Mouse (Mus musculus): ENCODE results near the gene Cyba.

Cyba gene

DNA sequence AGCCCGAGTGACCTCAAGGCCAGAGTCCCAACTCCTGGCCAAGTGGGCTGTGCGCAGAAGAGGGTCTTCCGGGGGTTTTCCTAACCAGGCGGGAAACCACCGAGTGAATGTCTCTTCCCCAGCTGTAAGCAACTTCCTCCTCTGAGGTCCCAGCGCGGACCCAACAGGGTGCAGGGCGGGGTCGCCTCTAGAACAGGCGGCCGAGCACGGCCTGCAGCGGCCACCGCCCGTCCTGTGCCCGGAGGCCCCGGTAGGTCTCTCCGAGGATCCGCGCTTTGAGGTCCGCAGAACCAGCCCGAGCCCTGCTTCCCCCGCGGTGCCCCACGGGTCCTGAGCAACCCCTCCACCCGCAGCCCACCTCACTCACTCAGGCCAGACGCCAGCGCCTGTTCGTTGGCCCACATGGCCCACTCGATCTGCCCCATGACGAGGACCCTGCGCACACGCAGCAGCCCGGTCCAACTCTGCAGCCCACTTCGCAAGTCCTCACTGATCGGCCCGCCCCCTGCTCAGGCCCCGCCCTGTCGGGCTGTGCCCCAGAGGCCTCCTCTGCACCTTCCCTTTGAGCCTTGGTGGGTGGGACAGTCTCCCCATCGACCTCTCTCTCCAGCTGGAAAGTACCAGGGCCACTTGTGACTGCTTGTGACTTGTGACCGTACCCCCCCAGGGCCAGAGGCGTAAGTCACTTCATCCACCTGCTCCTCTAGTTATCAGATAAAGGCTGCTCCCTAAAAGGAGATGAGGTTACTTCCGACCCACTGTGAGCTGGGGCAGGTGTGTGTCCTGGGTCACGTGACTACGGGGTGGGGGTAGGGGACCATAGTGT, at the start of gene Cyba:
Gene Cyba (minus strand): TSS at position 488 of the 826 bp plus-strand sequence.
- DNase-seq (ENCODE audit: low read depth in 2 of 2, low spot score in 2 of 2), result peak; percentile 64 to 74

DNA sequence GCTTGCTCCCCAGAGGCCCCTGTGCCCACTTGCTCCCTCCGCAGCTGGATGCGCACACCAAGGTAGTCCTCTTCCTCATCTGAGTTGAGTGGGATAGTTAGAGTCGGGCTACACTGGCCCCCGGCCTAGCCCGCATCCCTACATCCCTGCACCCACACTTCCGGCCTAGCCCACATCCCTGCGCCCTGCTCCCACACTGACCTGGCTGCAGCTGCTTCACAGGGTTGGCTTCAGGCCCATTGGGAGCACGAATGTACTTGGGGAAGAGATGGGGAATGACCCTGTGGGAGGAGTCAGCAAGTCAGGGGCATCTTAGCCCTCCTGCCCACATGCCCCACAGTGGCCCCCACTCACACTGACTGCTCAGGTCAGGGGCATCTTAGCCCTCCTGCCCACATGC, 49.7 kb upstream of the Cyba start:
- DNase-seq (ENCODE audit: low read depth in 2 of 2, low spot score in 2 of 2), result no peak

DNA sequence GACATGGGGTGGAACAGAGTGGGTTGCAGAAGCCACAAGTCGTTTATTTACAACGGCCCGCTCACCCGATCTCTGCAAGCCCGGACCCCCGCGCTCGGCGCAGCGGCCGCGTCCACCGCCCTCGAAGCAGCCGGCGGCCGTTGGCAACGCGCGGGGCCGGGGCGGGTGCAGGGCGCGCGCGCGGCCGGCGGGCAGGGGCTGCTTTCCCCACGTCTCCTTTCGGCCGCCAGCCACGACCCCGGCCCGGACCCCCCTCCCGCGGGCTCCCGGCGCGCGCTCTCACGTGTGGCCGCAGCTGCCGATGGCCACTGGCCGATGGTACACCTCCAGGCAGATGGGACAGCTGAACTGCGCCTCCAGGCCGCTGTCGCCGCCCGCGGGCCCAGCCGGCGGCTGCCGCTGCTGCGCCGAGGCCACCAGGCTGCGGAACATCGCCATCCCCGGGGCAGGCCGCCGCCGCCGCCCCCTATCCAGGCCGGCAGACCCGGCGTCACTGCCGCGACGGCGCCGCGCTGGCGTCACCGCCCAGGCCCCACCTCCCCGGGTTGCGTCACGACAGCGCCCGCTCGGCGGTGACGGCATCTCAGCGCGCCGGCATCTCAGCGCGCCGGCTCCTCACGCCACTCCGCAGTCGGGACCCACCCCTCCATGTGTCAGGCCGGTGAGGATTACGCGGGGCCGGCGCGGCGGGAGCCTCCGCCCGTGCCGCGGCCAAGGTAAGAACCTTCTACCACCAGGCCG, 43.0 kb upstream of the Cyba start, which contains the start of the genes Rnf166 and Ctu2:
Gene Rnf166 (minus strand): TSS at position 485 of the 741 bp plus-strand sequence.
Gene Ctu2 (plus strand): TSS at position 564 of the 741 bp plus-strand sequence.
- peak; percentile 91 to 94 for DNase-seq (ENCODE audit: low read depth in 2 of 2, low spot score in 2 of 2)

DNA sequence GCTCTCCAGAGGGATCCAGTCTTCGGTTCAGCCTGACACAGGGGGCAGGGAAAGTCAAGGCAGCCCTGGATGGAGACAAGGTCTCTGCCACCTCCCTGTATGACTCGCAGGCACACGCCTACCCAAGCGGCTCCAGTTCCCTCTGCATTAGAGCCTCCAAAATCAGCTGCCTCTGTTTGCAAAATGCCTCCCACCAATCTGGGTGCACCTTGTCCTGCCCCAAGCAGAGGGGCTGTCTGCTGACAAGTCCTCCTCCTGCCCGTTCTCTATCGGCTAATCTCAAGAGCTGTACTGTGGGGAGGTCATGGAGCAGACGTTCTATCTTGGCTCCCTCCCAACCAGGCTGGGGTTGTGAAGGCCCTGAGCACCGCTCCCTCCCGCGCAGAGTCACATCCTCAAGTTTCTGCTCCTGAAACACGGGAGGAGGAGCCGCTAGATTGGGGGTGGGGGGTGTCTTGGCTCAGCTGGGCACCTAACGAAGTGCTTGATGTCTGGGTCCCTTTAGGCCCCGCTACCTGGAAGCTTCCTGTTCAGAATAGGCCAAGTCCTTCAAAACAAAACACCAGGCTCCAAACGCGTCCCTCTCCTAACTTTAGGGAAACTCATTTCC, 42.3 kb upstream of the Cyba start:
- DNase-seq (ENCODE audit: low read depth in 2 of 2, low spot score in 2 of 2), result peak in 1 of 2 experiments; percentile 24

DNA sequence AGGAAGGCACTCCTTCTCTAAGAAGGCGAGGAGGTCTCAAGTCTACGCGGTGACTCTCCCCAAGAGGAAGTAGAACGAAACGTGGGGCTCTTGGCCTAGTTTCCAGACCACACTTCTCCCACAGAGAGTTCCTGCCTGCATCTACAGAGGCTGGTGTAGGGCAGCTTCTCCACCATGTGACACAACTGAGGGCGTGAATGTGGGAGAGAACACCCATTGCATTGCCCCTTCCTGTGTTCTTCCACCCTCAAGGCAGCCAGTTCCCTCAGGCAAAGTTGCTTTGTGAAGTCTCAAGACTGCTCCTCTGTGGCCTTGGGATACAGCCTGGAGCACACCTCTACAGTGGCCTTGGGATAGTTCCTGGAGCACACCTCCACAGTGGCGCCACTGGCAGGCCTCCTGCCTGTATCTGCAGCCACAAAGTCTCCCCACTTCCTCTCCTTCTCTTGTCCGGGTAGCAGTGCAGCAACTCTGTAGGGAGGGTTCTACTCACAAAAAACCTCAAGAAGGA, 41.2 kb upstream of the Cyba start:
- peak; percentile 32 to 56 for DNase-seq (ENCODE audit: low read depth in 2 of 2, low spot score in 2 of 2)

DNA sequence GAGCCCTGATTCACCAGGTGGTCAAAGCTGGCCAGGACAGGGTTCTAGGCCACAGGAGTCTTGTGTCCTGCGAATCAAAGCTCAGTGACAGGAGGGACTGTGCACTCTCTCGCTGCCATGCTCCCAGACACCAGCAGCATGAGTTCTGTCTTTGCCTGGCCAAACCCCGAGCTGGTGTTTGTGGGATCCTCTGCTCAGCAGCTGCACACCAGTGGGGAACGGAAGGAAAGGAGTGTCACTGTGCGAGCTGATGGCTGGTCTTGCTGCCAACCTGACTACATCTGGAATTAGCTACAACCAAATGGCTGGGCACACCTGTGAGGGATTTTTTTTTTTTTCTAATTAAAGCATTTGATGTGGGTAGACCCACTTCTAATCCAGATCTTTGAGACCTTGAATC, 38.0 kb upstream of the Cyba start:
- peak in 1 of 2 experiments; percentile 15 for DNase-seq (ENCODE audit: low read depth in 2 of 2, low spot score in 2 of 2)

DNA sequence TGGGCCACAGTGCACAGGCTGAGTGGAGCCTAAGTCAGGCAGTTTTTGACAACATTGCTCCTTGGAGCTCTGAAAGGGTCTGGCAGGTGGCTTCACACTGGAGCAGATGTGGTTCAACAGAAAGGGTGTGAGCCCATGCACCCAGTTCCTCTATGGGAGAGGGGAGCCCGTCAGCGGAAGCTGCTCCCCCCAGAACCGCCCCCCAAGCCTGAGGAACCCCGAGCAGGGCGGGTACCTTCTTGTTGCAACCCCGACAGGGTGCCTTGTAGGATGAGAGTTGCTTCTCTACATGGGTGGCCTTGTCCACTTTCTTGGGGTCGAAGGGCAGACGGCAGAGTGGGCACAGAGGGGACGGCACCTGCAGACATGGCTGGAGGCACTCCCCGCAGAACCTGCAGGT, 37.2 kb upstream of the Cyba start:
- peak; percentile 20 to 41 for DNase-seq (ENCODE audit: low read depth in 2 of 2, low spot score in 2 of 2)

DNA sequence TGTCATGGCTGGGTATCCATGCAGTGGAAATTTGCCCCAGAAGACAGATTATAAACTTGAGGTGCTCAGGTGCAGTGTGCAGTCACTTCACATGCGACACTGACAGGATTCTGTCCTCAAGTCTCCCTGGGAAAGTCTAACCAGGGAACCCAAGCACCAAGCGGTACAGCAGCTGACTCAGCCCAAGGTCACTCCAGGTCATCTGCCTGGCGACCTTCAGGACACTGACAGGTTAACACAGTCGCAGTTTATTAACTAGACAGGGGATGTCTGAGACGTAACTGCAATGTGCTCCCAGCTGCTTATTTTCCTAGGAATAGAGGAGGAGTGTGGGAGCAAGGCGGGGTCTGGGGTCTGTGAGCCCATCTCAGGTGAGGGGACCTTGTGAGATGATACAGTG, 36.7 kb upstream of the Cyba start:
- DNase-seq (ENCODE audit: low read depth in 2 of 2, low spot score in 2 of 2), result no peak

DNA sequence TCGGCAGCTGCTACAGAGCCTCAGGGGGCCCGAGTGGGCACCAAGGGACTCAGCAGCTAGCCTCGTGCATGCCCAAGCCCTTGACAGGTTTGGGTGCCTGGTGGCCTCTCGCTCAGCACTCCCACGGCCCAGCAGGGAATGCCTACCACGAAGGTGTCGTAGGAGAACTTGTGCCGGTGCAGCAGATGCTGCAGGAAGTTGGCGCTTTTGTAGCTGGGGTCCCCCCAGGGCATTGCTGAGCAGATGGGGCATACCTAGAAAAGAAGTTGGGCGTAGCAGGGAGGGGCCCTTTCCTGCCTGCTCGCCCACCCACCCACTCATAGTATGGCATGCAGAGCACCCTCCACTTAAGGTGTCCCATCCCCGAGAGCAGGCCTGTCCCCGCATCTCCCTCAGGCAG, 35.1 kb upstream of the Cyba start:
- DNase-seq (ENCODE audit: low read depth in 2 of 2, low spot score in 2 of 2), result no peak

DNA sequence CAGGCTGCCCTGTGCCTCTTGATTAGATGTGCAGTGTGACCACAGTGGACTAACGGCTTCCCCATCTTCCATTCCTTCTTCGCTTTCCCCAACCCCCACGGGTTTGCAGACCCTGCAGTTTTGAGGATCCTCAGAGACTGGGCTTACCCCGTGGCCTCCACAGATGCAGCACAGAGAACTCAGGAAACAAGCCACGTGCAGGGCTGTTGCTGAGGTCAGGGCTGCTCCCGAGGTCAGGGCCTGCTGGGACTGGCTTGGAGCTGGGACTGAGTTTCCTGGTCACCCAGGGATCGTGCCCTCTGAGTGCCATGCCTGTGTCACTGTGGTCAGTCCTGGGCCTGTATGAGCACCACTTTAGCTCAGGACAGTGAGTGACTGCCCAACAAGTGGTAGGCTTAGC, 32.3 kb upstream of the Cyba start:
- no peak for DNase-seq (ENCODE audit: low read depth in 2 of 2, low spot score in 2 of 2)

DNA sequence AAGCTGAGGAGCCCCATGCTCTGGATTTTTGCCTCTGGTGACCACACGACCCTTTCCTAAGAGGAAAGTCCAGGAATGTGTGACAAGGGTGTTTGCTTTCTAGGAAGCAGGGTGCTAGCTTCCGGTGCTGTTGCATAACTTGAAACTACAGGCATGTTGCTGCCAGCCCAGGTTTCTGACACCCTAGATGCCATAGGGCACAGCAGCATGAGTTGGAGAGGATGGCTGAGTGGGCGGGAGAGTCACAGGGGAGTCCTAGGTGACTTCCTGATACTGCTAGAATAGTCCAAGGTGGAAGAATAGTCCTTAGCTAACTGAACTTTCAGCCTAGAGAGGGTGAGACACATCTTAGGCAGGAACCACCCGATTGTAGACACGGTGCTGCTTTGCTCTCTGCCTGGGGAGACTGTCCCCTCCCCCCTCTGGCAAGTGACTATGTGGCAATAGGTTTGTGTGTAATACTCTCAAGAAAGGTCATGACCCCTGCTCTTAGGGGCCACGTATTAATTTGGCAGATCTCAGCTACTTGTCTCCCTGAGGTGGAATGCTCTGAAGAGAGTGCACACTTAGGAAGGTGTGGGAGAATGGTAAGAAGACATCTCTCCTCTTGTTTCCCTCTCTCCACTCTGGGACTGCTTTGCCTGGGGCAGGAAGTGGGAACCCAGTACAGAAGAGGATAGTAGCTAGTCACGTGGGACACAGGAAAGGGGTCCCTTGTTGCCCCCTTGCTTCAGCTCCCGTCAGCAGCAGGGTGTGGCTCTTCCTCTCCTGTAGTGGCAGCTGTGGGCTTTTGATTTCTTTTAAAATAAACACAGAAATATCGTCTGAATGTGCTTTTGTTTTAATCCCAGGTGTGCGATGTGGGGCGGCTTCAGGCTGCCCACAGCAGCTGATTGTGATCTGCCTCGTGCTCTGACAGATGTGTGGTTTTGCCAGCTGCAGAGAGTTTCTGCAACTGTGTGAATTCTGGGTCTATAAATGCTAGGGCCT, 31.2 kb upstream of the Cyba start:
- peak; percentile 66 to 68 for DNase-seq (ENCODE audit: low read depth in 2 of 2, low spot score in 2 of 2)

DNA sequence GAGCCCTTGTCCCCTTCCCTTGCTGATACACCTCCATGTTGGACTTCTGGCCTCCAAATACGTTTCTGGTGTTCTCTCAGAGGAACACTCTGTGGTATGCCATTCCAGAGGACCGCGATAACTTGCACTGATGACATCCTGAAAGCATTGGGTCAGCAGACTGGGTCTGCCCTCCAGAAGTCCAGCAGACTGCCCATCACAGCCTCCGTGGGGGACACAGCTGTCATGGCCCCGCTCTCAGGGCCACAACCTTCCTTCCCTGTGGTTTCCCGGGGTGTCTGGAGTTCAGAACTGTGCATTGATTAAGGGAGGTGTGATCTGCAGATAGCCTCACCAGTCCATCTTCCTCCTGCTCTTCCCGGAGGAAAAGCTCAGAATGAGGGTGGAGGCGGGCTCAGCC, 29.8 kb upstream of the Cyba start:
- no peak for DNase-seq (ENCODE audit: low read depth in 2 of 2, low spot score in 2 of 2)

DNA sequence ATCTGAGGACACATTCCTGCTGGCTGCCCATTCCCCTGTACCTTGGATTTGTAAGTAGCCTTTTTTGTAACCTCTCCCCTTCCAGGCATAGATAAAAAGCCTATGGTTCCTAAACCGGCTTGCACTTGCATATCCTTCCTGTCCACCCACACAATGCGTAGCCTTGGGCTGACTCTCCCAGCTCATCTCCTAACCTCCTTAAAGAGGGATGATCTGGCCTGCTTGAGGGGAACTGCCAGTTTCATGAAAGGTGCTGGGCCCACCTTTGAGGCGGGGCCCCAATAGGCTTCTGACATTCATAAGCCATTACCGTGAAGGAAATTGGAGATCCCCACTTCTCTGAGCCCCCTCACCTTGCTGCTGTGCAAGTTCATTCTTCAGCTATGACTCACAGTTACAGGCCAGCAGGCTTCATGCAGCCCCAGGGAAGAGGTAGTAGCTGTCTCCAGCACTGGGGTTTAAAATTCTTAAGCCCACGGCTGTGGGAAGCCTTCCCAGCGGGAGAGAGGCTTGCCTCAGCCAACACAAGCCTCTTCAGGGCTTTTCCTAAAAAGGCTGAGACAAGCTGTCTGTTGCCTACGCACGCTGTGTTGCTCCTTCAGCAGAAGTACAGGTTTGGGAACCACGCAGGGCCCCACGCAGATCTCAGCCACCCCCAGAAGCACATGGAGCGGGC, 28.9 kb upstream of the Cyba start:
- DNase-seq (ENCODE audit: low read depth in 2 of 2, low spot score in 2 of 2), result no peak

DNA sequence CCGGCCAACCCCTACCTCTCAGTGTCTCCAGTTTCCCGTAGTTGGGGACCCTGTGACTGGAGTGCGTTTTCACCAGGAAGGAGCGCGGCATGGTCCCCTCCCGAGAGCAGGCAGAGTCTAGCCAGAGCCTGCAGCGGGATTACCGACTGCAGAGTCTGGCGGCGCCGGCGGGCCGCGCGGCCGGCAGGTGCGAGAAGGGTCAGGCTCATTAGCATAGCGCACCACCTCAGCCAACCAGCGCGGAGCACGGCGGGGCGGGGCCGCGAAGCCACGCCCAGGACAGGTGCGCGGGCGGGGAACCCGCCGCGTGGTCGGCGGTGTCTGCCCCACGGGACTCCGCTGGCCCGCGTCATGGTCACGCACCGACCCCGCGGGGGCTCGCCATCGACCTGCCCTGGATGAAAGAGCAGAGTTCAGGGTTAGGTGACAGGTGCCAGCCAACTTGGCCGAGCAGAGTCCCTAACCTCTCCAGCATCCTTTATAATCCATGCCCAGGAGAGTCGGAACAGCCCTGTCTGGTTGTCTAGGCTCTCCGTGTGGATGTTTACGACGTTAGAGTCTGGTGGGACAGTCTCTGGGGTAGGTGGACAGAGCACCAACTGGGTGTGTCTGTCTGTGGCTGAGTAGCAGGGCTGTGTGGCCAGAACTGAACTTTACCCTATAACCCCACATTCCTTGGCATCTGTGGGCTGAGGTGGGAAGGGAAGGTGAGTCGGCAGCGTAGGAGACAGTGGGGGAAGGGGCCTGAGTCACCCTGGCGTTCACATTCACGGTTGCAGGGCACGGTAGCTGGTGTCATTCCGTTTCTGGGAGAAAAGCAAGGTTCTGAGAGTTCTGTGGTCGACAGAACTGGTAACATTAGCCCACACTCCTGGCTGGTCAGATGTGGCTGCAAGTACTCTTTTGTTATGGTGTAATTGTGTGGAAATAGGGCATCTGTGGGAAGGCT, 28.1 kb upstream of the Cyba start, which contains the start of gene Snai3:
Gene Snai3 (minus strand): TSS at position 210 of the 949 bp plus-strand sequence.
- DNase-seq (ENCODE audit: low read depth in 2 of 2, low spot score in 2 of 2), result peak; percentile 37 to 50

DNA sequence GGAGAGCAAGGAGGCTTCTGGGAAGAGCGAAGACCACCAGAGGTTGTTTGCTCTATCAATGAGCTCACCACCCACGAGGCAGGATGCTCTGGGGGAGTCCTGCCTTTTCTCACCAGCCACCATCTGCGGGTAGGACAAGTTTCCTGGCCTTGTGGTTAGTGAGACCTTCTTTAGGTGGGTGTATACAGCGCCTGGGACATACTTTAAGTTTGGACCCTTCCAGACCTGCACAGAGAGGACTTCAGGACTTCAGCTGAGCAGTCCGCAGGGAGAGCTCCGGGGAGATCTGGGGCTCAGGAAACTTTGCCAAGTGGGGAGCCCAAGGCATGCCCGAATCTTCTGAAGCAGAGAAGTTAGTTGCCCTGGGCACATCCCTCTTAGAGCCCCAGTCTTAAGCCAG, 27.3 kb upstream of the Cyba start:
- DNase-seq (ENCODE audit: low read depth in 2 of 2, low spot score in 2 of 2), result peak; percentile 42 to 46

DNA sequence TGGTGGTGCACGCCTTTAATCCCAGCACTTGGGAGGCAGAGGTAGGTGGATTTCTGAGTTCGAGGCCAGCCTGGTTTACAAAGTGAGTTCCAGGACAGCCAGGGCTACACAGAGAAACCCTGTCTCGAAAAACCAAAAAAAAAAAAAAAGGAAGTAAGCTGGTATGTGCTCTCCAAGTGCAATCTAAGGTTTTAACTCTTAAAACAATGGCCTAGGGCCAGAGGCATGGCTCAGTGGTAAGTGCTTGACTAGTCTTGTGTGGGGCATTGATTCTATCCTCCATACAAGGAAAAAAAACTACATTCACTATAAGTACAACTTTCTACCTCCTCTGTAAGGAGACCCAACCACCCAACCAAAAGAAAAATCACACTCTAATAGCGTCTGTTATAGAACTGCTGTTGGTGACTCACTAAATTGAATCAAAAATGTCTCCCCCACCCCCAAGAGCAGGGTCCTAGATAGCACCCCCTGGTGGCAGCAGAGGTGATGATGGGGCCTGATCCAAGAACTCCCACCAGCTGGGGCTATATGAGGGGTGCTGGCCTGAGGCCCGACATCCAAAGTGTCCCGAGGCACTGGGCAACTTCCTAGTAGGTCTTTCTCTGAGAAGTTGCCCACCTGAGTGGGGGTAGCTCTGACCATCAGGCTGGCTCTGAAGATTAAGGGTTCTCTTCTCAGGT, 26.6 kb upstream of the Cyba start:
- peak; percentile 51 to 74 for DNase-seq (ENCODE audit: low read depth in 2 of 2, low spot score in 2 of 2)

DNA sequence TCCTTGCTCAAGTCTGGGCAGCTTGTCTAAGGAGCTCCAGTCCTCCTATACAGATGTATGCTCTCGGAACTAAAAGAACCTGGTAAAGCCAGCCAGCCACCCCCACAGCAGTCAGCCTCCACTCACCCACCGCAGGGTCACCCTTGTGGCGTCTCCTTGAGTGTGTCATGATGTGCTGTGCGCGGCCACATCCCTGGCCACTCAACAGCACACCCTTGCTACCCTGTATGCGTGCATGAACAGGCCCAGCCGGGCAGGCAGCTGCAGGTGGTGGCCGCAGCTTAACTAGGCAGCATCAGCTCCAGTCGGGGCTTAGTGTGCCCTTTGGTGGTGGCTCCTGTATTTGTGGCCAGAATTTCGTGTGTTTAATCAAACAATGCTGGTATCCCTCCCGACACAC, 24.4 kb upstream of the Cyba start:
- no peak for DNase-seq (ENCODE audit: low read depth in 2 of 2, low spot score in 2 of 2)

DNA sequence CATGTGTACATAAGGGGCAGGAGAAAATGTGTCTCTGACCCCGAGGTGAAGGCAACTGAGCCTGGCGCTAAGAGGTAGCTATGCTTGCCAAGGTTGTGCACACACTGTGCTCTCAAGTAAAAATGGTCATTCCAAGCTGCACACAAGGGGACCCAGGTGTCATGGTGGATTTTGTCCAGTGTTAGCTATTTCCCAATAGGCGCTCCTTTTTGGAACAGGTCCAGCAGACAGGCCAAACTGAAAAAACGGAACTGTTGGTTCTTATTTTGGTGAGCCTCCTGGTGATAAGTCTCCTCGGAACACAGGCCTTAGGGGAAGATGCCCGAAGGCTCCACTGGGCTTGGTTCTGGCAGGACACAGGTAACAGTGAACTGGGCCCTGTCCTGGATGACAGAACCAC, 21.7 kb upstream of the Cyba start:
- DNase-seq (ENCODE audit: low read depth in 2 of 2, low spot score in 2 of 2), result no peak
